Mouse (Mus musculus): ENCODE data around the gene Ptprg.

GRCm38 (mm10) chr14:11558496-11558895 lies 5.2 kb downstream of the Ptprg start:
- TF ChIP-seq MAFK (IDR thresholded peaks at IDR 0.05; ENCODE audit: borderline replicate concordance, low read depth, low read length) = no peak
- TF ChIP-seq GATA1 (IDR thresholded peaks at IDR 0.05; ENCODE audit: low read depth, low read length) = no peak
- TF ChIP-seq UBTF (IDR thresholded peaks at IDR 0.05; ENCODE audit: borderline replicate concordance, insufficient read depth, low read depth, low read length) = no peak
- no peak for TF ChIP-seq TBP (IDR thresholded peaks at IDR 0.05; ENCODE audit: low read depth, low read length)
- TF ChIP-seq CHD2 (IDR thresholded peaks at IDR 0.05; ENCODE audit: low read length) = no peak
- no peak for TF ChIP-seq ZC3H11A (IDR thresholded peaks at IDR 0.05; ENCODE audit: low read depth, low read length)
- TF ChIP-seq USF1 (IDR thresholded peaks at IDR 0.05; ENCODE audit: low read depth, low read length) = no peak
- TF ChIP-seq MAZ (IDR thresholded peaks at IDR 0.05; ENCODE audit: low read depth, low read length) = no peak
- TF ChIP-seq POLR2AphosphoS2 (IDR thresholded peaks at IDR 0.05; ENCODE audit: low read length) = no peak
- TF ChIP-seq EP300 (IDR thresholded peaks at IDR 0.05; ENCODE audit: low read depth in 1 of 2, low read length in 2 of 2) = no peak
- no peak for TF ChIP-seq HCFC1 (IDR thresholded peaks at IDR 0.05; ENCODE audit: low read depth, low read length)
- TF ChIP-seq CTCF (IDR thresholded peaks at IDR 0.05 in 2 of 3, conservative IDR thresholded peaks at IDR 0.05 in 1 of 3; ENCODE audit: control insufficient read depth in 1 of 3, insufficient read depth in 1 of 3, low read depth in 2 of 3, low read length in 3 of 3, poor library complexity in 1 of 3, severe bottlenecking in 1 of 3) = no peak
- no peak for TF ChIP-seq MYB (IDR thresholded peaks at IDR 0.05; ENCODE audit: low read depth, low read length)
